Mouse (Mus musculus): ENCODE data around the gene Lgals12.

DNA sequence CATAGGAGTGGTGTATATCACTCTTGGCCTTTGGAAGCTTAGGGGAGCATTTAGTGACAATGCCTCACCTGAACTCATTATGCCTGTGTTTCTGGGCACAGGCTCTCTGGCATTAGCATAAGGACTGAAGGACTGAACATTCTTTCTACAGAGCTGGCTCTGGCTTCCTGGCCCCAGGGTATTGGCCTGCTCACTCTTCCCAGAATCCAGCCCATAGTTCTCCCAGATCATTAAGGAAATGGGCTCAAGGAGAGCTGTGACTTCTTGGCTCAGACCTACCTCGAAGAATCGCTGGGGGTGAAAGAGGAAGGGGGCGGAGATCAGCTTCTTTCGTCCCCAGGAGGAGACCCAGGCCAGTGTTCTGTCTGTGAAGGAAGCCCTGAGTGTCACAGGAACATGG is 8.5 kb downstream of the Lgals12 start:
- no peak for TF ChIP-seq POLR2A (IDR thresholded peaks at IDR 0.05; ENCODE audit: low read depth, low read length)
- no peak for TF ChIP-seq CTCF (IDR thresholded peaks at IDR 0.05; ENCODE audit: extremely low read depth, insufficient read depth, insufficient read length, insufficient replicate concordance)
